Mouse (Mus musculus) intestine, embryonic 16.5 days (tissue): ENCODE results near the gene Crybb2. TPM values are rescaled to one million over a fixed set of nuclear protein-coding genes. Genes with fewer than 3 reads are reported as not detected.

Source experiments
- ATAC-seq: fragments of 200-750 bp; cut with Nextera tagmentation; 2 replicates; pipeline ENCODE4 v1.8.0; 2017; ENCODE audit warnings: moderate TSS enrichment, moderate library complexity
- H3K27ac ChIP-seq: fragments of 300-500 bp; sonication (generic); 2 replicates; pipeline ENCODE4 v1.5.1; 2014; ENCODE audit warnings: mild to moderate bottlenecking, low read length
- H3K27me3 ChIP-seq: fragments of 300-500 bp; sonication (generic); replicated peaks from 2 replicates; pipeline ENCODE4 v1.6.1; 2014; ENCODE audit warnings: low read length, control low read depth, mixed read lengths; ENCODE audit not compliant: control insufficient read depth, insufficient read depth
- H3K36me3 ChIP-seq: fragments of 300-500 bp; sonication (generic); 2 replicates; pipeline ENCODE4 v1.6.1; 2014; ENCODE audit warnings: low read length, control low read depth; ENCODE audit not compliant: control insufficient read depth, insufficient read depth
- H3K4me1 ChIP-seq: fragments of 300-500 bp; sonication (generic); 2 replicates; pipeline ENCODE4 v1.6.1; 2014; ENCODE audit warnings: low read length, control low read depth, mixed read lengths; ENCODE audit not compliant: control insufficient read depth, insufficient read depth
- H3K4me2 ChIP-seq: fragments of 300-500 bp; sonication (generic); 2 replicates; pipeline ENCODE4 v1.6.1; 2014; ENCODE audit warnings: low read depth, low read length, control low read depth
- H3K4me3 ChIP-seq: fragments of 300-500 bp; sonication (generic); 2 replicates; pipeline ENCODE4 v1.5.1; 2014; ENCODE audit warnings: mild to moderate bottlenecking, low read length
- H3K9ac ChIP-seq: fragments of 300-500 bp; sonication (generic); 2 replicates; pipeline ENCODE4 v1.6.1; 2014; ENCODE audit warnings: low read depth, low read length
- H3K9me3 ChIP-seq: fragments of 300-500 bp; sonication (generic); 2 replicates; pipeline ENCODE4 v1.6.1; 2016; ENCODE audit warnings: low read length, control low read depth; ENCODE audit not compliant: control insufficient read depth
- WGBS: fragments of 180-500 bp; shearing (Covaris S2); extraction: QIAGEN DNeasy Blood & Tissue Kit; methylation state at CpG from one replicate; pipeline ENCODE4 v1.1.7; 2014; 5-methylcytosine and 5-hydroxymethylcytosine counted together
- polyA plus RNA-seq: library from polyadenylated mRNA; unstranded; fragments of >200 nt; fragmentation: Nextera tagmentation; extraction: Ambion mirVana; gene quantifications from 2 replicates; pipeline ENCODE4 v1.2.1, GENCODE M21; 2015

The Crybb2 gene
- polyA plus RNA-seq, 1 experiment from 2014 or later = not detected

DNA sequence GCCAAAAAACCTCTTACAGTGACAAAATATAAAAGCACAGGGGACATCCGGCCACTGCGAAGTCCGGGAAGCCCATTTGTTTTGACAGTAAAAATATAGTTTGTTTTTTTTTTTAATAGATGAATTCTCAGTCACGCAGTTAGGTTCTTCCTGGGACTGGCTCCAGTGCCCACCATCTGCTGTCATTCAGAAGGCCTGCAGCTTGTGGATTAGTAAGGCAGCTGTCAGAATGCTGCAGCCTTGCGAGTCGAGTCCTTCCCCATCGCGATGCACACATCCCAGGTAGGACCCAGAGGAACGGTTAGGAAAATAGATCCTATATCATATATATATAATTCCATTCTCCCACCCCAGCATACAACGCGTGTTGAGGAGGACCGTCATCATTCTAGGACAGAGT is 16.5 kb upstream of the Crybb2 start:
- H3K9me3 ChIP-seq = no peaks in the 10 kb centered on the region
- no peak overlapping the region for H3K4me2 ChIP-seq
- 65% methylated on average over 12 of the region's 12 CpGs for WGBS
- H3K27me3 ChIP-seq = no peaks in the 10 kb centered on the region
- no peak overlapping the region for H3K27ac ChIP-seq
- no peak overlapping the region for H3K4me3 ChIP-seq
- H3K4me1 ChIP-seq = peaks cover 18% of the 10 kb centered on the region
- 0 out of 2 replicates have a peak, but pooled peaks cover under 1% of the 10 kb centered on the region for H3K36me3 ChIP-seq
- H3K9ac ChIP-seq = no peak overlapping the region; the same call in 1 of the 2 replicates
- ATAC-seq = no peak

DNA sequence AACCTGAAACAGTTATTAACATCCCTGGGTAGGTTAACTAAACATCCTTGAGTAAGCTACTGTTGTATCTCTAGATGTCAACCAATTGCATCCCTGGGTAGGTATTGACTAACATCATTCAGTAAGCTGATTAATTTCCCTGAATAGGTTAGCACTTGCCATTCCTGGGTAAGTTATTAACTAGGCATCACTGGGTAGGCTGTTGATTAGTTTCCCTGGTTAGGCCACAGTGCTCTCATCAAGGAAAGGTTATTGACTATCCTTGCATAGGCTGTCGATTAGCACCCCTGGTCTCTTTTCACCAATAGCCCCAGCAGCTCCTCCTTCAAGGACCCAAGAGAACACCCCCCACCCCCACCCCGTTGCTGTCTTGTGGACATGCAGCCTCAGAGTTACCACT is 16.0 kb upstream of the Crybb2 start:
- H3K27me3 ChIP-seq = no peaks in the 10 kb centered on the region

DNA sequence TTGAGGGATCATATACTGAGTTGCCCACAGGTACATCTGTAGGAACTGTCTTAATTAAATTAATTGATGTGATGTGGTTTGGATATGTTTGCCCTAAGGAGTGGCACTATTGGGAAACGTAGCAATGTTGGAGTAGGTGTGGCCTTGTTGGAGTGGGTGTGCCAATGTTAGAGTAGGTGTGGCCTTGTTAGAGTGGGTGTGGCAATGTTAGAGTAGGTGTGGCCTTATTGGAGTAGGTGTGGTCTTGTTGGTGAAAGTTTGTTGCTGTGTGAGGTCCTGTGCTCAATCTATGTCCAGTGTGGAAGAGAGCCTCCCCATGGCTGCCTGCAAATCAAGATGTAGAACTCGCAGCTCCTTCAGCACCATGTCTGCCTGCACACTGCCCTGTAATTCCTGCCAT is 14.4 kb upstream of the Crybb2 start:
- Histone ChIP-seq H3K9me3 (no peaks in the 10 kb centered on the region), H3K27me3 (no peaks in the 10 kb centered on the region), H3K4me2 (no peak overlapping the region), H3K4me3 (no peak overlapping the region), H3K36me3 (no peaks in the 10 kb centered on the region), H3K9ac (no peak overlapping the region), H3K27ac (no peak overlapping the region), H3K4me1 (peaks cover 7% of the 10 kb centered on the region; the same call in 1 of the 2 replicates)
- no peak for ATAC-seq
- WGBS = 77% methylated on average over 2 of the region's 2 CpGs

More for the DNA sequence above, 16.0 kb upstream of the Crybb2 start:
- Histone ChIP-seq H3K4me2 (no peak overlapping the region), H3K9me3 (no peaks in the 10 kb centered on the region), H3K4me3 (no peak overlapping the region), H3K27ac (no peak overlapping the region), H3K4me1 (peaks cover 17% of the 10 kb centered on the region), H3K9ac (no peak overlapping the region), H3K36me3 (no peaks in the 10 kb centered on the region)
- no peak for ATAC-seq
- WGBS = 60% methylated on average over 2 of the region's 2 CpGs

DNA sequence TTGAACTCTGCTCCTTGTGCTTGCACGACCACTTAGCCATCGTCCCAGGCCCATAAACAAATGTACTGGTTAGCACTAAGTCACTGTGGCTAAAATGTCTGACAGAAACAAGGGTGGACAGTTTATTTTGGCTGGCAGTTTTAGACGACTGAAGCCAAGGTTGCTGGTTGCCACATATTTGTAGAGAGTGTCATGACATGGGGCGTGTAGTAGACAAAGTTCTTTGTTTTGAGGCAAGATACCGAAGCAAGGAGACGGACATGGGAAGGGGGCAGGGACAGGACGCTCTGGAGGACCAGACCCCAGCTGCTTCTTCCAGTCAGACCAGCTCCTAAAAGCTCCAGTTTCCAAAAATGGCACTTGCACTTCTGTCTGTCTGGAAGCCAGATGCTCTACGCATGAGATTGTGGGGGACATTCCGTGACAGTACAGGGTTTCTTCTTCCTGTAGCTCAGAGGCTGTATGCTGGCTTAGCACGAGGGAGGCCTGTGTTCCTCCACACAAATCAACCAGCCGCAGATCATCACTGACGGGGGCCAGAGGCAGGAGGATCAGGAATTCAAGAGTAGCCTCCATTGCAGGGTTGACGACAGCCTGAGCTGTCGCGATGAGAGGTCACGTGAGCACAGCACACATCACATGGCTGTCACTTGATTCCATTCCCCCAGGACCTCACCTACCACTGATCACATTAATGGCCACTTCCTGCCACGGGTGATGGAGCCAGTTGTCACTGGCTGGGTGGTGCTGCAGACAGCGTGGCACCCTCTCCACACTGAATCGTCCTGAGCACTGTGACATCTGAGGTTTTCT is 12.6 kb upstream of the Crybb2 start:
- WGBS = 53% methylated on average over 19 of the region's 19 CpGs
- peaks cover 7% of the 10 kb centered on the region; the same call in 1 of the 2 replicates for H3K4me1 ChIP-seq
- no peak overlapping the region; the same call in 1 of the 2 replicates for H3K27ac ChIP-seq
- H3K9me3 ChIP-seq = no peaks in the 10 kb centered on the region
- no peak overlapping the region for H3K4me3 ChIP-seq
- peak; percentile 27; the same call in 1 of the 2 replicates for ATAC-seq
- no peaks in the 10 kb centered on the region for H3K27me3 ChIP-seq
- H3K9ac ChIP-seq = no peak overlapping the region; the same call in 1 of the 2 replicates
- no peaks in the 10 kb centered on the region for H3K36me3 ChIP-seq
- H3K4me2 ChIP-seq = no peak overlapping the region

DNA sequence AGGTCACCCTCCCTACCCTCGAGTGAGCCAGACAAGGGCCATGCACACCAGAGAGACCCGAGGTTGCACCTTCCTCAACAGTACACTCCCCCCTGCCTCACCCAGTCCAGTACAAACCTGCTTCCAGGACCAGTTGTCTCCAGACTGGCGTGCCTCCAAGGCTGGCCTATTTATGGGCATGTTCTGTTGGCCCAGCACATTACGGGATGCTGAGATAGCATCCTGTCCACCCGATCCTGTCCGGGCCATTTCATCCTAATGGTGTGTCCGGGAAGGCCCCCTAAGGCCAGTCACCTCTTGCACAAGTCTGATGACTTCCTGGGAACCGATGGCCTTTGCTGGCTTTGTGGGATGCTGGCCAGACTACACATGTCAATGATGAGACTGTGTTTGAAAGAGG is 11.5 kb upstream of the Crybb2 start, which contains the start of gene Crybb3:
Gene Crybb3 (minus strand): TSS at position 146 of the 400 bp plus-strand sequence.
- no peak within 1 kb of the TSS for H3K4me3 ChIP-seq
- 76% methylated on average over 8 of the region's 8 CpGs for WGBS
- no peak for ATAC-seq

DNA sequence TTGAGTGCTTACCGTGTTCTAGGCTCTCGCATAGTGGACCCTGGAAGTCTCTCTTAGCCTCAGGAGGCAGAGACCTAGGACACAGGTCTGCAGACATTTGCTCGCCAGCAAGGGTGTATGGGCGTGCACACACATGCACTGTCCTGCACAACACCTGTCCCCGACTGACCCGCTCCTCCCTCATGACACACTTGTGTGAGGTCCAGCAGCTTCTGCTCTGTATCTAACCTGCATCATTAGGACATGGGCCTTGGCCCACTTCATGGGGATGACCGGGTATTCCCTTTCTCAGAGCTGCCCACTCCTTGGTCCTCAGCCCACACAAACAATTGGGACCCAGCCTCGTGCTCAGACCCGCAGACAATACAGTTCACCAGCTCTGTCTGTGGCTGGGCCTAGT is 11.1 kb upstream of the Crybb2 start:
- Histone ChIP-seq H3K27me3 (no peaks in the 10 kb centered on the region), H3K4me1 (peaks cover 7% of the 10 kb centered on the region; the same call in 1 of the 2 replicates), H3K9me3 (no peaks in the 10 kb centered on the region), H3K4me2 (no peak overlapping the region), H3K27ac (no peak overlapping the region), H3K4me3 (no peak overlapping the region), H3K9ac (no peak overlapping the region), H3K36me3 (no peaks in the 10 kb centered on the region)
- 92% methylated on average over 9 of the region's 9 CpGs for WGBS
- no peak for ATAC-seq

More for the DNA sequence above, 11.5 kb upstream of the Crybb2 start, which contains the start of gene Crybb3:
- Histone ChIP-seq H3K9me3 (no peaks in the 10 kb centered on the region), H3K4me2 (no peak within 1 kb of the TSS), H3K4me1 (peaks cover 7% of the 10 kb centered on the region; the same call in 1 of the 2 replicates), H3K36me3 (no peaks in the 10 kb centered on the region), H3K27ac (no peak within 1 kb of the TSS), H3K9ac (no peak within 1 kb of the TSS), H3K27me3 (no peaks in the 10 kb centered on the region)

DNA sequence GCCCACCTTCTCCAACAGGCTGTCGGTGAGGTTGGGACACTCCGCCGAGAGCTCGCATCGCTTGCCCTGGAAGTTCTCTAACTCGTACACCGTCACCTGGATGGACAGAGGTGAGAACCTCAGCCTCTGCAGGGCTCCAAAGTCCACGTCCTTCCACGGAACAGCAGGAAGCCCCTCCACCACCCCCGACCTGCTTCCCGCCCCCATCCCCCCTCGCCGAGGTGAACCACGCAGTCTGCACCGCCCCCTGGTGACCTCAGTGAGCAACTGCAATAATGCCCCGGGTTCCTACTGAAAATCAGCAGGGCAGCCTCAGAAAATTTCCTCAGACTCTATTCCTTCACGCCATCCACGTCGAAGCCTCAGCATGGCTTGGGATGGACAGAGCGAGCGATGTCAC is 9.9 kb upstream of the Crybb2 start:
- H3K27me3 ChIP-seq = no peaks in the 10 kb centered on the region
- H3K4me1 ChIP-seq = peaks cover 7% of the 10 kb centered on the region; the same call in 1 of the 2 replicates
- H3K9ac ChIP-seq = no peak overlapping the region
- H3K36me3 ChIP-seq = no peaks in the 10 kb centered on the region
- WGBS = 26% methylated on average over 21 of the region's 21 CpGs
- no peaks in the 10 kb centered on the region for H3K9me3 ChIP-seq
- no peak overlapping the region for H3K4me2 ChIP-seq
- no peak for ATAC-seq
- H3K27ac ChIP-seq = no peak overlapping the region
- H3K4me3 ChIP-seq = no peak overlapping the region

DNA sequence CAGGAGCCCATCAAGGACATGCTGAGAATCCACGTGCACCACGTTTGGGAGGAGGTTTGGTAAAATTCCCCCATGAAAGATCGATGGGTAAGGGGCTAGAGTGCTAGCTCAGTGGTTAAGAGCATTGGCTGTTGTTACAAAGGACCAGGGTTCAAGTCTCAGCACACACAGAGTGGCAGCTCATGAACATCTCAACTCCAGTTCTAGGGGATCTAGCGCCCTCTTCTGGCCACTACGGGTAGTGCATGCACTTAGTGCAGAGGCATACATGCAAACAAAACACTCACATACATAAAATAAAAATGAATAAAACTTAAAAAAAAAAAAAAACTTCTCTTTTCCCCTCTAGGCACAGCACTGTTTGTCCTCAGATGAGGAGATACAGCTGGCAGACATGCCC is 8.8 kb upstream of the Crybb2 start:
- Histone ChIP-seq H3K36me3 (no peaks in the 10 kb centered on the region), H3K9me3 (no peaks in the 10 kb centered on the region), H3K9ac (no peak overlapping the region), H3K4me2 (no peak overlapping the region), H3K4me3 (no peak overlapping the region), H3K27ac (no peak overlapping the region), H3K27me3 (no peaks in the 10 kb centered on the region), H3K4me1 (peaks cover 7% of the 10 kb centered on the region; the same call in 1 of the 2 replicates)
- ATAC-seq = no peak
- WGBS = 61% methylated on average over 5 of the region's 5 CpGs

DNA sequence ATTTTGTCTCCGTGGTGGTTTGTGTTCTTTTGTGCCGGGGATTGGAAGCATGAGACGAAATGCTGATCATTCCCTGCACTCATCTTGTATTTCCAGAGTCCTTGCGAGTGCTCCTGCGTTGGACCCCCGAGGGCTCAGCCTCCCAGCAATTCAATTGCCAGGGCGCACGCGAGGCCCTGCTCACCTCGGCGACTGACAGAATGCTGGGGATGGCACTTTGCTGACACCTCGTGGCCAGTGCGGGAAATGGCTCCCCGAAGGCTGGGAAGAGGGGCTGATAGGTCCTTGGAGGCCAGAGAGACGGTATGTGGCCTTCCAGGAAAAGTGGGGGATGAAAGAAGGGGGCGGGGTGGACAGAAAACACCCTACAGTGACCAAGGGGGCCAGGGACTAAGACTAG is 15.6 kb downstream of the Crybb2 start:
- Histone ChIP-seq H3K4me3 (no peak overlapping the region), H3K27ac (no peak overlapping the region), H3K9me3 (no peaks in the 10 kb centered on the region), H3K4me2 (no peak overlapping the region), H3K27me3 (no peaks in the 10 kb centered on the region), H3K9ac (no peak overlapping the region), H3K36me3 (no peaks in the 10 kb centered on the region), H3K4me1 (no peaks in the 10 kb centered on the region)
- 5% methylated on average over 16 of the region's 16 CpGs for WGBS
- ATAC-seq = peak; percentile 58
